Mouse (Mus musculus): ENCODE results near the gene Sfxn3. TPM values are rescaled to one million over a fixed set of nuclear protein-coding genes. Genes with fewer than 3 reads are reported as not detected.

The Sfxn3 gene
- polyA plus RNA-seq, 1 experiment from 2014 or later, result 90.5 TPM

GRCm38 (mm10) chr19:45012636-45013035, 34.7 kb upstream of the Sfxn3 start:
- no peak overlapping the region for H3K4me3 ChIP-seq
- peaks cover 50% of the 10 kb centered on the region for H3K4me1 ChIP-seq (replicated peaks)
- no peaks in the 10 kb centered on the region for H3K27me3 ChIP-seq
- no peak overlapping the region for H3K9ac ChIP-seq
- WGBS, result 32% methylated on average over 6 of the region's 6 CpGs
- no peak overlapping the region for H3K4me2 ChIP-seq
- no peak for ATAC-seq (ENCODE audit: low FRiP score, low read depth)
- peak overlapping the region; percentile 61 for H3K27ac ChIP-seq (replicated peaks)
- no peaks in the 10 kb centered on the region for H3K9me3 ChIP-seq
- peaks cover 11% of the 10 kb centered on the region; the same call in 1 of the 2 replicates for H3K36me3 ChIP-seq

DNA sequence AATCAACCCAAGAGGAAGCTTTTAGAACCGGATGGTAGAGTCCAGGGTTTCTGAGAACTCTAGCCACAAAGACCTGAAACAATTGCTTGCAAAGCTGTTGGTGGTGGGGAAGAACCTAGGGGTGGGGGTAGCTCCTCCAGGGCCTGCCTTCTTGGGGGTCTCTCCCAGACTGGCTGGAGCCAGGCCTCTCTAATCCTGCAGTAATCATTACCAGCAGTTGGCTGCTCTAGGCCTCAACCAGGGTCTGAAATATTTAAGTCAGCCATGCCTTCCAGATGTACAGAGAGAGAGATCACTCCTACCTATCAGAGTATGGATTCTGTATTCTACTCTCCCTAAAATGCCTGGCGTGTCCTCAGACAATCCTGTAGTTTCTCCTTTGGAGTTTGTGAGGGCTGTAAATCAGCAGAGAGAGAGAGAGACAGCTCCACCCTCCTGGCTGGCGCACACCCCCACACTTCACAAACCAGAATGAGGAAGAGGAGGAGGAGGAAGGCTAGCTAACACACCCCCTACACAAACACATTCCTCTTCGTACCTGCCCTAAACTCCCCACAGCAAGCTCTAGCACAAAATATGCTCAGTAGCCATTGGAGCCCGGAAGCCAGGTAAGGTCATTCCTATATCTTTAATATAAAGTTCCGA, 33.6 kb upstream of the Sfxn3 start:
- H3K27ac ChIP-seq (replicated peaks), result no peak overlapping the region
- no peak for ATAC-seq (ENCODE audit: low FRiP score, low read depth)
- no peak overlapping the region for H3K4me2 ChIP-seq
- no peaks in the 10 kb centered on the region for H3K27me3 ChIP-seq
- no peak overlapping the region for H3K4me3 ChIP-seq
- H3K9ac ChIP-seq, result no peak overlapping the region
- peaks cover 11% of the 10 kb centered on the region; the same call in 1 of the 2 replicates for H3K36me3 ChIP-seq
- WGBS, result 68% methylated on average over 6 of the region's 6 CpGs
- peaks cover 48% of the 10 kb centered on the region for H3K4me1 ChIP-seq (replicated peaks)
- H3K9me3 ChIP-seq, result no peaks in the 10 kb centered on the region

DNA sequence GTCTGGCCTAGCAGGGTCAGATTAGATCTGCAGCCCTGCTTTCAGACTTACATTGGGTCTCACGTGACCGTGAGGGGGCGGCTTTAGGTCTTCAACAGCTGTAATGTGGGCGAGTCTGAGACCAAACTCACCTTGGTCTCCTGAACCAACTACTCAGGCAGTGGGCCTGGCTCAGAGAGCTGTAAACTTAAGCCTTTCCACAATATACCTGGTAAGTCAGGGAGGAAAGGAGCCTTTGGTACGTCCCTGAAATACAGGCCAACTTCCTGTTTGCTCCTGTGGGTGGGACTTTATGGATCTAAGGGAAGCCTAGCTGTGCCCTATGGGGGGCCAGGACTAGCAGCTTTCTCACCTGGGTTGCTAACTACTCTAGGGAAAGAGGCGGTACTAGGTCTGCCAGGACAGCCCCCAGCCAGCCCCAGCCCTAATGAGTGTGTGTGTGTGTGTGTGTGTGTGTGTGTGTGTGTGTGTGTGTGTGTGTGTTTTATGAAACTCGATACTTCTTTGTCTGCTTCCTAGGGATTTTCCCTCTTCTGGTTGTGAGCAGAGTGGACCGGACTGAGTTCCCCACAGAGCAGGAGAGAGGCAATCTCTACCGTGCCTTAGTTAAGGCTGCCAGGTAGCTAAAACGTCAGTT, 32.9 kb upstream of the Sfxn3 start, which contains the start of gene Lzts2:
Gene Lzts2 (plus strand): TSS at position 80 of the 637 bp plus-strand sequence.
- peak within 1 kb of the TSS; percentile 95 for H3K27ac ChIP-seq (replicated peaks)

DNA sequence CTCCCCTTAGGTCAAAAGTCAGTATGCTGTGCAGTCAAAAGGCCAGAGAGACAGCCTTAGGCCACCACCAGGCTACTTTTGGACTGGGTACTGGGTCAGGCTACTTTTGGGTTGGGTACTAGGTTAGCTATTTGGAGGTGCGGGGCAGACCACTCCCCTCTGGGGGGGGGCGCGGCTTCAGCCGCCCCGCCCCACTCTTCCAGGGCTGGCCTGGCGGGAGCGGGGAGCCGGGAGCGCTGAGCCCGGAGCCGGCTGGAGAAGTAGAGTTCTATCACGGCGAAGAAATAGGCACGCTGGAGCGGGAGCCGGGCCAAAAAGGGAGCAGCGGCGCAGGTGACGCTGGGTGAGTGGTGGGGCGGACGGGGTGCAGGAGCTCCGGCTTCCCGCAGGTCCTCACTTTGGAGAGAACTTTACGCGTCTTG, 32.3 kb upstream of the Sfxn3 start:
- peaks cover 53% of the 10 kb centered on the region for H3K4me1 ChIP-seq (replicated peaks)
- peak overlapping the region; percentile 95 for H3K27ac ChIP-seq (replicated peaks)
- peak overlapping the region; percentile 5; the same call in 1 of the 2 replicates for H3K9ac ChIP-seq
- peak overlapping the region; percentile 70 for H3K4me3 ChIP-seq
- H3K4me2 ChIP-seq, result peak overlapping the region; percentile 86
- H3K9me3 ChIP-seq, result no peaks in the 10 kb centered on the region
- 1% methylated on average over 25 of the region's 25 CpGs for WGBS
- ATAC-seq (ENCODE audit: low FRiP score, low read depth), result no peak
- peaks cover 11% of the 10 kb centered on the region; the same call in 1 of the 2 replicates for H3K36me3 ChIP-seq
- no peaks in the 10 kb centered on the region for H3K27me3 ChIP-seq

More for the DNA sequence above, 32.9 kb upstream of the Sfxn3 start, which contains the start of gene Lzts2:
- no peaks in the 10 kb centered on the region for H3K9me3 ChIP-seq
- WGBS, result 11% methylated on average over 10 of the region's 10 CpGs
- H3K27me3 ChIP-seq, result no peaks in the 10 kb centered on the region
- H3K4me3 ChIP-seq, result peak within 1 kb of the TSS; percentile 70
- ATAC-seq (ENCODE audit: low FRiP score, low read depth), result no peak
- peak within 1 kb of the TSS; percentile 86 for H3K4me2 ChIP-seq
- H3K4me1 ChIP-seq (replicated peaks), result peaks cover 50% of the 10 kb centered on the region
- H3K36me3 ChIP-seq, result peaks cover 11% of the 10 kb centered on the region; the same call in 1 of the 2 replicates
- H3K9ac ChIP-seq, result peak within 1 kb of the TSS; percentile 5; the same call in 1 of the 2 replicates

GRCm38 (mm10) chr19:45015518-45016281, 31.6 kb upstream of the Sfxn3 start:
- Histone ChIP-seq H3K4me1 (replicated peaks) (peaks cover 60% of the 10 kb centered on the region), H3K4me2 (peak overlapping the region; percentile 86), H3K4me3 (peak overlapping the region; percentile 70), H3K36me3 (peaks cover 4% of the 10 kb centered on the region; the same call in 1 of the 2 replicates), H3K9ac (peak overlapping the region; percentile 21), H3K27ac (replicated peaks) (peak overlapping the region; percentile 95), H3K9me3 (no peaks in the 10 kb centered on the region), H3K27me3 (no peaks in the 10 kb centered on the region)
- ATAC-seq (ENCODE audit: low FRiP score, low read depth), result 0 out of 2 replicates have a peak, but pooled peaks have one; percentile 9
- WGBS, result 2% methylated on average over 34 of the region's 34 CpGs

DNA sequence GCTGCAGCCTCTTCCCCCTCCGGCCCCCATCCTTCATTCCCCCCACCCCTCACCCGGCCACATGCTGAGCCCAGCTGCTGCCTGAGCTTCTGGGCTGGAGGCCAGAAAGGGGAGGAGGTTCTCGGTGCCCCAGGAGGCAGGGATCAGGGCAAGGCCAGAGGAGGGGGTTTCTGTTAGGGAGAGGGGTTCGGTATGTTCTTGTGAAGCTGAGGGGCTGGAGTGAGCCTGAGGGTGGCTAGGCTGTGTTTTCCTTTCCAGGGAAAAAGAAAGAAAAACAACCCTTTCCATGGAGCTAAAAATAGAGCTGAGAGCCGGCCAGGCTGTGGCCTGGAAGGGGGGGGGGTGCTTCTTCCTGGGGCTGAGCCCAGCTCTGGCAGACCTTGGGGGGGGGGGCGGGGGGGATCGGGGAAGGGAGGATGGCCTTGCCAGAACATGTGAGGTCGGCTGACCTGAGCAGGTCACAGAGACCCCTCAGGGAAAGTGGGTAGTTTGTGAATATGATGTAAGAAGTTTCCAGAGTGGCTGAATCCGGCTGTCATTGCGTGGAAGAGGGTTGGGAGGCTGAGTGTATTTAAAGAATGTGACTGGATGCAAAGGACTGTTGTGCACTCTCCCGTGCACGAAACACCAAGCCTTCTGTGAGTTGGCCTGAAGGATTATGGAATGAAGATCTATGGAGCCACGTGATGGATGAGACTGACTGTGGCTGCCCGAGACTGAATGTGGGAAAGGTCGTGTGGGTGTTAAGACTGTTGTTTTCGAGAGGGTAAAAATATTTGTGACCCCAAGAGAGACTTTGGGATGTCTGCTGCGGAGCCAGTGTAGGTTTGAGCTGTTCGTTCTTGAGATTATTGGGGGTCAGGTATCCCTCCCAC, 30.7 kb upstream of the Sfxn3 start:
- peak overlapping the region; percentile 71; the same call in 1 of the 2 replicates for H3K9ac ChIP-seq
- H3K27ac ChIP-seq (replicated peaks), result peak overlapping the region; percentile 95
- H3K4me3 ChIP-seq, result peak overlapping the region; percentile 70
- peak overlapping the region; percentile 86 for H3K4me2 ChIP-seq
- H3K36me3 ChIP-seq, result no peaks in the 10 kb centered on the region
- H3K9me3 ChIP-seq, result no peaks in the 10 kb centered on the region
- WGBS, result 2% methylated on average over 18 of the region's 18 CpGs
- ATAC-seq (ENCODE audit: low FRiP score, low read depth), result peak; percentile 35; the same call in 1 of the 2 replicates
- peaks cover 69% of the 10 kb centered on the region for H3K4me1 ChIP-seq (replicated peaks)
- no peaks in the 10 kb centered on the region for H3K27me3 ChIP-seq

DNA sequence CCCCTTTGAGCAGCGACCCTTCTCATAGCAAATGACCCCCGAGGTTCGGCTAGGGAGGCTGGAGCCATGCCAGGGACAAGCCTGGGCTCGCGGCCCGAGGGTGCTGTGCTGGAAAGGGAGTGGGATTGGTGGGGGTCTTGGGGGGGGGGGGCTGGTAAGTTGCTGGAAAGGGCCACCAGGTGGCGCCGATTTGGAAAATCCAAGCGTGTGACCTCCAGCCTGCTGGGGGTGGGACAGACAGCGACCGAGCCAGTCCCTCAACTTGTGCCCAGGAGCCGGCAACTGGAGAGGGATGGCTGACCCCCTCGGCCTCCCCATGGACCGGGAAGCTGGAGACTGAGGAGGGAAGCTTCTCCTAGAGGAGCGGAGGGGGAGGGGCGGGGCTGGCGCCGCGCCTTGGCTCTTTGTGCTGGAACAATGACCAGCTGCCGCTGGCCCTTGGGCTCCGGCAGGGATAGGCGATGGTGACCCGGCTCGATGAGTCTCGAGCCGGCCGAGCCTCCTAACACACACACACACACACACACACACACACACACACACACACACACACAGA, 30.0 kb upstream of the Sfxn3 start:
- Histone ChIP-seq H3K27ac (replicated peaks) (peak overlapping the region; percentile 95), H3K9me3 (no peaks in the 10 kb centered on the region), H3K4me1 (replicated peaks) (peaks cover 69% of the 10 kb centered on the region), H3K4me3 (peak overlapping the region; percentile 70), H3K27me3 (no peaks in the 10 kb centered on the region), H3K9ac (peak overlapping the region; percentile 71), H3K36me3 (no peaks in the 10 kb centered on the region), H3K4me2 (peak overlapping the region; percentile 86)
- ATAC-seq (ENCODE audit: low FRiP score, low read depth), result peak; percentile 72
- WGBS, result 0% methylated on average over 18 of the region's 27 CpGs

DNA sequence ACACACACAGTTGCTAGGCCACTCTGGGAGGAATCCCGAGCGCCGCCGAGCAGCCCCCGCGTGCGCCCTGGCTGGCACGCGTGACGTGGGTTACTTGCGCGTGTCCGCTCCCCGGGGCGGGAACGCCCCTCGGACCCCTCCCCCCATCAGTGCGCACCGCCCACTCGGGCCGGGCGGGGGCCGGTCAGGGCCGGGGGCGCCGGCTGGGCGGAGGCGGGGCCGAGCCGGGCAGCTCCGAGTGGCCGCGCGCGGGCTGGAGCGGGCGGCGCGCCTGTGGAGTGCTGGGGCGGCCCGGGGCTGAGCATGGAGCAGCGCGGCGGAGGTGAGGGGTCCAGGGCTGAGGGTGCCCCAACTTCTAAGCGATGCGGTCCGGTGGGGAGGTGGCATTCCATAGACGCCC, 29.4 kb upstream of the Sfxn3 start:
- peak overlapping the region; percentile 71 for H3K9ac ChIP-seq
- under 1% methylated on average over 46 of the region's 48 CpGs for WGBS
- peak overlapping the region; percentile 86 for H3K4me2 ChIP-seq
- no peaks in the 10 kb centered on the region for H3K27me3 ChIP-seq
- ATAC-seq (ENCODE audit: low FRiP score, low read depth), result peak; percentile 70
- H3K36me3 ChIP-seq, result no peaks in the 10 kb centered on the region
- peaks cover 65% of the 10 kb centered on the region for H3K4me1 ChIP-seq (replicated peaks)
- no peaks in the 10 kb centered on the region for H3K9me3 ChIP-seq
- H3K27ac ChIP-seq (replicated peaks), result peak overlapping the region; percentile 95
- peak overlapping the region; percentile 70 for H3K4me3 ChIP-seq

DNA sequence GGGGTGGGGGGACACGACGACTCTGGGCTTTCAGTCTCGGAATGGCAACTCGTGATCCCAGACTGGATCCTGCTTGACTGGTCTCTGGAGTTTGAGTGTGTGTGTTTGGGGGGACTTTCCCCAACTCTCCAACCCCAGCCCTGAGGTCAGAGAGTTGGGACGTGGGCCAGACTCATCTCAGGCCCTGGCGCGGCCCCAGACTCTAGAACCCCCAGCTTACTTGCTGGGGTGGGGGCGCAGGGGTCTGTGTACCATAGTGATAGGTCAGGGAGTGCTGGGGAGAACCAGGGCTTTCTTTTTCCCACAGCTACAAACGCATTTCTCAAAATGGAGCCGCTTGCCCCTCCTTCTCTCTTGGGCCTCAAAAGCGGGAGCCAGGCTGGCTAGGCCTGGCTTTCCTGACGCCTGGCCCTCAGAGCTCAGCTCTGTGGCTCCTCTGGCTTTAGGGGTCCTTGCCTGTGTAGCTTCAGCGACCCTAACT, 28.9 kb upstream of the Sfxn3 start:
- Histone ChIP-seq H3K36me3 (no peaks in the 10 kb centered on the region), H3K4me1 (replicated peaks) (peaks cover 64% of the 10 kb centered on the region), H3K4me2 (peak overlapping the region; percentile 86), H3K4me3 (peak overlapping the region; percentile 70), H3K27me3 (no peaks in the 10 kb centered on the region), H3K9ac (peak overlapping the region; percentile 71), H3K9me3 (no peaks in the 10 kb centered on the region), H3K27ac (replicated peaks) (peak overlapping the region; percentile 95)
- ATAC-seq (ENCODE audit: low FRiP score, low read depth), result peak; percentile 13; the same call in 1 of the 2 replicates
- 0% methylated on average over 13 of the region's 13 CpGs for WGBS

- Histone ChIP-seq H3K27ac (replicated peaks) (no peak overlapping the region), H3K36me3 (peaks cover 5% of the 10 kb centered on the region), H3K27me3 (no peaks in the 10 kb centered on the region), H3K4me3 (no peak overlapping the region), H3K4me1 (replicated peaks) (peaks cover 53% of the 10 kb centered on the region), H3K9me3 (no peaks in the 10 kb centered on the region), H3K4me2 (0 out of 2 replicates have a peak overlapping the region, but pooled peaks have one; percentile 4), H3K9ac (no peak overlapping the region)
- 74% methylated on average over 6 of the region's 6 CpGs for WGBS
- no peak for ATAC-seq (ENCODE audit: low FRiP score, low read depth)
Measured at GRCm38 (mm10) chr19:45020348-45020747, 27.0 kb upstream of the Sfxn3 start.

Data from hindbrain, embryonic 15.5 days (tissue).